Mouse (Mus musculus) retina, adult 2 months (tissue): Measurements from ENCODE around the gene Csf2.

ENCODE experiments used
- DNase-seq: peaks from one replicate; pipeline ENCODE4 v3.0.0-alpha.2; 2012; ENCODE audit warnings: low read depth, low spot score

Csf2 gene

GRCm38 (mm10) chr11:54236939-54237338 lies 12.5 kb downstream of the Csf2 start:
- DNase-seq, result no peak

GRCm38 (mm10) chr11:54227478-54227877 lies 22.0 kb downstream of the Csf2 start:
- no peak for DNase-seq

GRCm38 (mm10) chr11:54224475-54224986 lies 24.9 kb downstream of the Csf2 start:
- DNase-seq, result no peak

- no peak for DNase-seq
These were observed 25.6 kb downstream of the Csf2 start for GRCm38 (mm10) chr11:54223637-54224474.

- no peak for DNase-seq
These were observed 29.3 kb downstream of the Csf2 start for GRCm38 (mm10) chr11:54219903-54220740.

GRCm38 (mm10) chr11:54219191-54219590 lies 30.3 kb downstream of the Csf2 start:
- no peak for DNase-seq

- no peak for DNase-seq
These were observed 32.1 kb downstream of the Csf2 start for GRCm38 (mm10) chr11:54217384-54217783.

- DNase-seq, result no peak
These were observed 33.4 kb downstream of the Csf2 start for GRCm38 (mm10) chr11:54216091-54216490.

GRCm38 (mm10) chr11:54214499-54215443 lies 34.7 kb downstream of the Csf2 start:
- no peak for DNase-seq

GRCm38 (mm10) chr11:54213631-54214030 lies 35.8 kb downstream of the Csf2 start:
- no peak for DNase-seq

- no peak for DNase-seq
These were observed 42.5 kb downstream of the Csf2 start for GRCm38 (mm10) chr11:54206993-54207392.

- DNase-seq, result no peak
These were observed 44.1 kb downstream of the Csf2 start for GRCm38 (mm10) chr11:54205366-54205765.

- no peak for DNase-seq
These were observed 44.7 kb downstream of the Csf2 start for GRCm38 (mm10) chr11:54204781-54205180.

GRCm38 (mm10) chr11:54203162-54203561 lies 46.3 kb downstream of the Csf2 start:
- no peak for DNase-seq

GRCm38 (mm10) chr11:54201881-54202685 lies 47.4 kb downstream of the Csf2 start:
- DNase-seq, result no peak

GRCm38 (mm10) chr11:54201287-54201773 lies 48.1 kb downstream of the Csf2 start:
- DNase-seq, result no peak
